ENCODE assay signal across 25 mouse cellular contexts in genomic region chr2:44309556-44309955, GRCm38 (mm10).
DNase-seq lines count a peak whose midpoint lies in the region; ATAC-seq and TF ChIP-seq lines count a peak whose summit lies in the region.
"Had no signal": no experiment of that assay in that cellular context is flagged by ENCODE, and none has a peak within 500 bp of the region (broad histone marks: within the 10 kb centered on the region; RNA-seq: fewer than 3 reads in every experiment).

No protein-coding gene starts in this region.

- no peaks in the 10 kb centered on the region for H3K36me3 ChIP-seq in forebrain, embryonic 15.5 days
- no peaks in the 10 kb centered on the region for H3K36me3 ChIP-seq in forebrain, postnatal 0 days (ENCODE audit: insufficient read depth)
- no peaks in the 10 kb centered on the region for H3K36me3 ChIP-seq in lung, embryonic 14.5 days (ENCODE audit: insufficient read depth)
- H3K36me3 ChIP-seq: hindbrain, embryonic 10.5 days; intestine, embryonic 15.5 days; midbrain, embryonic 13.5 days had no signal

- no peak for DNase-seq in forebrain, postnatal 0 days
- DNase-seq in lung, embryonic 14.5 days: peak; percentile 55
- DNase-seq in lung, adult 2 months: no peak
- peak; percentile 6 for DNase-seq in 3T3-L1 (ENCODE audit: low read depth, low spot score)
- peak; percentile 18 for DNase-seq in brain, embryonic 14.5 days (ENCODE audit: low read depth)
- DNase-seq in liver: no peak
- DNase-seq: adrenal gland, postnatal 25 days; B cell, adult 2 months; cerebellum, adult 8-10 months; cerebellum, postnatal 25 days; gastrocnemius, postnatal 14 days; heart, postnatal 14 days; kidney, adult 8-10 months; kidney, postnatal 4 days; right cerebral cortex, adult 18-20 months; spleen, adult 18-20 months; thymus, postnatal 25 days had no signal

- ATAC-seq in forebrain, embryonic 15.5 days (replicated peaks): no peak
- no peak for ATAC-seq in forebrain, postnatal 0 days
- ATAC-seq in lung, embryonic 14.5 days (ENCODE audit: insufficient read depth): peak; percentile 17; the same call in 1 of the 2 replicates
- ATAC-seq: intestine, embryonic 15.5 days had no signal

- 58% methylated on average over 1 of the region's 1 CpGs for WGBS in forebrain, embryonic 15.5 days
- 50% methylated on average over 1 of the region's 1 CpGs for WGBS in forebrain, postnatal 0 days
- WGBS in lung, embryonic 14.5 days: 37% methylated on average over 1 of the region's 1 CpGs
- WGBS in lung, adult 2 months: 67% methylated on average over 1 of the region's 1 CpGs

- no peak for TF ChIP-seq POLR2A in lung, adult 2 months (IDR thresholded peaks at IDR 0.05; ENCODE audit: borderline replicate concordance, extremely low read depth, low read depth, low read length)
- TF ChIP-seq POLR2A in brain, embryonic 14.5 days (IDR thresholded peaks at IDR 0.05; ENCODE audit: borderline replicate concordance, extremely low read depth, insufficient read depth, insufficient read length, poor library complexity, severe bottlenecking): no peak

- no peaks in the 10 kb centered on the region for H3K9me3 ChIP-seq in forebrain, embryonic 15.5 days
- no peaks in the 10 kb centered on the region for H3K9me3 ChIP-seq in forebrain, postnatal 0 days (ENCODE audit: low read length)
- no peaks in the 10 kb centered on the region for H3K9me3 ChIP-seq in lung, embryonic 14.5 days (ENCODE audit: low read depth, low read length)
- H3K9me3 ChIP-seq: hindbrain, embryonic 10.5 days; intestine, embryonic 15.5 days; midbrain, embryonic 13.5 days had no signal

- no peak overlapping the region for H3K4me2 ChIP-seq in forebrain, embryonic 15.5 days (replicated peaks)
- H3K4me2 ChIP-seq in forebrain, postnatal 0 days (ENCODE audit: low read depth): no peak overlapping the region
- peak overlapping the region; percentile 35 for H3K4me2 ChIP-seq in lung, embryonic 14.5 days
- H3K4me2 ChIP-seq: intestine, embryonic 15.5 days; liver, embryonic 11.5 days; midbrain, embryonic 13.5 days had no signal

- no peak overlapping the region for H3K9ac ChIP-seq in forebrain, embryonic 15.5 days (replicated peaks)
- H3K9ac ChIP-seq in forebrain, postnatal 0 days: no peak overlapping the region
- no peak overlapping the region for H3K9ac ChIP-seq in lung, embryonic 14.5 days
- H3K9ac ChIP-seq: intestine, embryonic 15.5 days; midbrain, embryonic 13.5 days had no signal

- peak overlapping the region; percentile 75 for H3K27ac ChIP-seq in forebrain, embryonic 15.5 days (replicated peaks)
- no peak overlapping the region for H3K27ac ChIP-seq in forebrain, postnatal 0 days (ENCODE audit: low read depth, low read length)
- no peak overlapping the region for H3K27ac ChIP-seq in lung, embryonic 14.5 days (ENCODE audit: low read depth)
- H3K27ac ChIP-seq: hindbrain, embryonic 10.5 days; hindbrain, postnatal 0 days; intestine, embryonic 15.5 days; kidney, postnatal 0 days; macrophage; midbrain, embryonic 13.5 days had no signal

- TF ChIP-seq CTCF in forebrain, postnatal 0 days (IDR thresholded peaks at IDR 0.05; ENCODE audit: low read depth): no peak
- no peak for TF ChIP-seq CTCF in lung, embryonic 14.5 days (IDR thresholded peaks at IDR 0.05; ENCODE audit: low read depth)
- TF ChIP-seq CTCF in lung, adult 2 months (IDR thresholded peaks at IDR 0.05; ENCODE audit: insufficient read depth, low read length): no peak
- no peak for TF ChIP-seq CTCF in brain, embryonic 14.5 days (IDR thresholded peaks at IDR 0.05; ENCODE audit: borderline replicate concordance, extremely low read depth, insufficient read depth, insufficient read length)

- H3K4me1 ChIP-seq in forebrain, embryonic 15.5 days: peaks cover 31% of the 10 kb centered on the region
- H3K4me1 ChIP-seq in forebrain, postnatal 0 days (ENCODE audit: insufficient read depth): peaks cover 14% of the 10 kb centered on the region; the same call in 1 of the 2 replicates
- peaks cover 8% of the 10 kb centered on the region for H3K4me1 ChIP-seq in lung, embryonic 14.5 days (ENCODE audit: insufficient read depth)
- H3K4me1 ChIP-seq in lung, adult 2 months (ENCODE audit: control insufficient read depth, insufficient read depth, low read length): no peaks in the 10 kb centered on the region
- H3K4me1 ChIP-seq: intestine, embryonic 15.5 days had no signal

- no peaks in the 10 kb centered on the region for H3K27me3 ChIP-seq in forebrain, embryonic 15.5 days
- no peaks in the 10 kb centered on the region for H3K27me3 ChIP-seq in forebrain, postnatal 0 days (ENCODE audit: insufficient read depth, low read length)
- H3K27me3 ChIP-seq in lung, embryonic 14.5 days (ENCODE audit: insufficient read depth, low read length): no peaks in the 10 kb centered on the region
- H3K27me3 ChIP-seq: intestine, embryonic 15.5 days; midbrain, embryonic 13.5 days had no signal

- no peak overlapping the region for H3K4me3 ChIP-seq in forebrain, embryonic 15.5 days
- H3K4me3 ChIP-seq in forebrain, postnatal 0 days (ENCODE audit: low read depth, low read length): no peak overlapping the region
- H3K4me3 ChIP-seq in lung, embryonic 14.5 days (ENCODE audit: low read depth, low read length): no peak overlapping the region
- H3K4me3 ChIP-seq in lung, adult 2 months (replicated peaks; ENCODE audit: extremely low read depth, low read depth, low read length): no peak overlapping the region
- H3K4me3 ChIP-seq: hindbrain, embryonic 10.5 days; intestine, embryonic 15.5 days; midbrain, embryonic 13.5 days had no signal

Comparison
In these comparisons a context has a peak if more than half of its experiments do, and no peak if none do; other contexts are left out.
1. DNase-seq: peak in lung, embryonic 14.5 days (single experiment), 3T3-L1 (single experiment) and brain, embryonic 14.5 days (single experiment); none in forebrain, postnatal 0 days (single experiment), lung, adult 2 months (single experiment) and liver (single experiment).